Mouse (Mus musculus) urinary bladder, postnatal 0 days (tissue): Measurements from ENCODE around the gene Gnl3l. TPM values are rescaled to one million over a fixed set of nuclear protein-coding genes. Genes with fewer than 3 reads are reported as not detected.

Experiments
- polyA plus RNA-seq: library from polyadenylated mRNA; unstranded; fragments of >200 nt; fragmentation: Nextera tagmentation; extraction: Ambion mirVana; gene quantifications from 2 replicates; pipeline ENCODE4 v1.2.1, GENCODE M21; 2015

The Gnl3l gene
- polyA plus RNA-seq, result 15.7 and 17.7 TPM in 2 replicates

GRCm38 (mm10) chrX:151016938-151017877, at the start of gene Gnl3l:
TSS of gene Gnl3l (minus strand) at chrX:151017322.

GRCm38 (mm10) chrX:151045850-151046249, 28.7 kb upstream of the Gnl3l start, which contains the start of gene Fgd1:
TSS of gene Fgd1 (plus strand) at chrX:151046150.

Other genes with a start within 250 kb of the Gnl3l start
- 182 and 204 TPM in 2 replicates for gene Maged2, start 203.0 kb downstream of the Gnl3l start, polyA plus RNA-seq
- 3.5 and 3.6 TPM in 2 replicates for gene Fgd1, start 28.8 kb upstream of the Gnl3l start, polyA plus RNA-seq
- 14.9 and 16.3 TPM in 2 replicates for gene Tsr2, start 79.2 kb upstream of the Gnl3l start, polyA plus RNA-seq
- 0.28 and 0.53 TPM in 2 replicates for gene Wnk3, start 180.8 kb upstream of the Gnl3l start, polyA plus RNA-seq